Mouse (Mus musculus) heart, embryonic 16.5 days (tissue): ENCODE measurements at regions not wholly inside any gene's neighbourhood (a gene's known extent, or its start where the extent isn't known, plus 50 kb on each side); places are given as distances from the start of the nearest gene placed in this dataset.
A peak's percentile ranks its signal among the peaks of the same experiment; 100 is the strongest.

Source experiments
- ATAC-seq: fragments of 200-750 bp; cut with Nextera tagmentation; replicated peaks from 2 replicates; pipeline ENCODE4 v1.8.0; 2017; ENCODE audit warnings: moderate number of reproducible peaks; ENCODE audit not compliant: insufficient read depth, low FRiP score; ENCODE audit errors: extremely low read depth
- H3K27ac ChIP-seq: fragments of 300-500 bp; sonication (generic); 2 replicates; pipeline ENCODE4 v1.5.1; 2014; ENCODE audit warnings: mild to moderate bottlenecking, low read length, control low read depth, moderate library complexity
- H3K27me3 ChIP-seq: fragments of 300-500 bp; sonication (generic); 2 replicates; pipeline ENCODE4 v1.6.1; 2014; ENCODE audit warnings: low read length, mixed read lengths; ENCODE audit not compliant: control insufficient read depth, insufficient read depth
- H3K36me3 ChIP-seq: fragments of 300-500 bp; sonication (generic); 2 replicates; pipeline ENCODE4 v1.6.1; 2014; ENCODE audit not compliant: control insufficient read depth, insufficient read depth
- H3K4me1 ChIP-seq: fragments of 300-500 bp; sonication (generic); 2 replicates; pipeline ENCODE4 v1.6.1; 2014; ENCODE audit warnings: low read length, mixed read lengths; ENCODE audit not compliant: control insufficient read depth, insufficient read depth
- H3K4me2 ChIP-seq: fragments of 300-500 bp; sonication (generic); 2 replicates; pipeline ENCODE4 v1.6.1; 2014; ENCODE audit warnings: low read depth, mild to moderate bottlenecking, control low read depth, low read length
- H3K4me3 ChIP-seq: fragments of 300-500 bp; sonication (generic); 2 replicates; pipeline ENCODE4 v1.5.1; 2014; ENCODE audit warnings: mild to moderate bottlenecking, control low read depth, low read length
- H3K9ac ChIP-seq: fragments of 300-500 bp; sonication (generic); 2 replicates; pipeline ENCODE4 v1.6.1; 2014; ENCODE audit warnings: low read length, control low read depth
- H3K9me3 ChIP-seq: fragments of 300-500 bp; sonication (generic); replicated peaks from 2 replicates; pipeline ENCODE4 v1.6.1; 2016; ENCODE audit warnings: low read length; ENCODE audit not compliant: control insufficient read depth
- WGBS: fragments of 180-500 bp; shearing (Covaris S2); extraction: QIAGEN DNeasy Blood & Tissue Kit; methylation state at CpG from one replicate; pipeline ENCODE4 v1.1.7; 2014; 5-methylcytosine and 5-hydroxymethylcytosine counted together

DNA sequence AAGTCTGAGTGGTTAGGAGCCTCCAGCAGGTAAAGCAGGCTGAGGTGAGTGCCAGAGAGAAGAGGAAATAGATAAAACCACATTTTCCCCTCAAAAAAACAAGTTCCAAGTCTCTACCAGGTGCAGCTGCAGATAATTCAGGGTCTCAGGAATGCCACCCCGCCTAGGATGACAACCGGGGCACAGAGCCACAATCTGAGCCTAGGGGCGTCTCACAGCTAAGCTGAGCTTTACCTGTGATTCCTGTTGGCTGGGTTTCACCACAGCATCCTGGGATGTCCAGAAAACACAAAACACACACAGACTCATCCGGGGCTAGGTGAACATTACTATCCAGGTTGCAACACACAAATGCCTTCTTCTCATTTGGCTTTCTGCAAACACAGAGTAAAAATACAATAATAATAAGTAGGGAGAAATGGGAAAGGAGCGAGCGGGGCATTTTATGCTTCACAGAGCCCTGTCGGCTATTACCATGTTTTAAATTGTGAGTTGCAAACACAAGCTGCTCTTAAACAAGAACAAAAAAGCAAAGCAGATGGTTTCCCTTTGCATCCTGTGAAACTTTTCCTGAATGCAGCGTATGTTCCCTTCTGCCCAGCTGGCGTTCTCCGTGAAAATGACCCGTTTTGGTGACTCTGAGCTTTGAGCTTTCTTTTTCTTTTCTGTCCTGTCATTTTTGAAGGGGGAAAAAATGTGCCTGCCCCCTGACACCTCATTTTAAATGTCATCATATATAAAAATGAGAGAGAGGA, 330.3 kb downstream of the Cbln4 start:
- no peak for ATAC-seq
- H3K9me3 ChIP-seq, result no peaks in the 10 kb centered on the region
- H3K4me3 ChIP-seq, result no peak overlapping the region
- H3K4me1 ChIP-seq, result no peaks in the 10 kb centered on the region
- H3K27me3 ChIP-seq, result no peaks in the 10 kb centered on the region
- H3K36me3 ChIP-seq, result no peaks in the 10 kb centered on the region
- no peak overlapping the region for H3K27ac ChIP-seq
- H3K9ac ChIP-seq, result no peak overlapping the region
- H3K4me2 ChIP-seq, result no peak overlapping the region
- 79% methylated on average over 11 of the region's 11 CpGs for WGBS

DNA sequence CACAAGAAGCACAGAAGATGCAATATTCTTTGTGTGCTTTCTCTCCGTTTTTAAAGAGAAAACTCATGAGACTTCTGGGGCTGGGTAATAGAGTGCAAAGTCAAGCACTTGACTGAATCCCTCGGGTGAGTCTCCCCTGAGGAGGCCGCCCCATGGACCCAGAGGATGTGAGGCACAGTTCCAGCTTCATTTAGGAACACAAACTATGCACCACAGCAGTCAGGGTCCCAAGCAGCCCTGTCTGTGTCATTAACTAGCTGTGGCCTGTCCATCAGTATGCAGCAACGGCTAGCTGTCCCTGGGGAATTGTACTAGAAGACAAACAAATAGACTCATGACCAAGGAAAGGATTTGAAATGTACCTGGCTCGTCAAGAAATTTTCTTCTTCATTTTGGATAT, 349.7 kb downstream of the Cbln4 start:
- Histone ChIP-seq H3K9me3 (no peaks in the 10 kb centered on the region), H3K36me3 (no peaks in the 10 kb centered on the region), H3K27me3 (no peaks in the 10 kb centered on the region), H3K4me1 (no peaks in the 10 kb centered on the region), H3K4me2 (no peak overlapping the region), H3K9ac (no peak overlapping the region), H3K4me3 (no peak overlapping the region), H3K27ac (no peak overlapping the region)
- WGBS, result 75% methylated on average over 5 of the region's 5 CpGs
- no peak for ATAC-seq

DNA sequence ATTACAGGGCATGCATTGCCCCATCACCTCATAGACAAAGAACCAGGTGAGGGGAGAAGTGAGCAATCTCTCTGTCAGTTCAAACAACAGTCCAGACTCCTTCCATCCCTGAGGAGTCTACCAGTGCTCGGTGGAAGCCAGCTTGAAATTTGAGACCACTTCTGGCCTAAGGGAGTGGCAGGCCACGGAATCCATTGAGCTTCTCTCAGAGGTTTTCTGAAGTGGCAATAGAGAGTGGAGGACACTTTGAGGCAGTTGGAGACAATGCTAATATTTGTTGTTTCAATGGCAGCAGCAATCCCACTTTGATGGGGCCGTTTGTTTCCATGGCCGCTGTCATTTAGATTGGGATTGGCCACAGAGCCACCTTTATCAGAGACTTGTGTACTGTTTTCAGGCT, 352.5 kb downstream of the Cbln4 start:
- no peaks in the 10 kb centered on the region for H3K27me3 ChIP-seq
- ATAC-seq, result no peak
- no peak overlapping the region for H3K9ac ChIP-seq
- no peaks in the 10 kb centered on the region for H3K9me3 ChIP-seq
- no peak overlapping the region for H3K4me3 ChIP-seq
- 26% methylated on average over 4 of the region's 4 CpGs for WGBS
- H3K36me3 ChIP-seq, result no peaks in the 10 kb centered on the region
- no peak overlapping the region for H3K27ac ChIP-seq
- no peaks in the 10 kb centered on the region for H3K4me1 ChIP-seq
- no peak overlapping the region for H3K4me2 ChIP-seq

DNA sequence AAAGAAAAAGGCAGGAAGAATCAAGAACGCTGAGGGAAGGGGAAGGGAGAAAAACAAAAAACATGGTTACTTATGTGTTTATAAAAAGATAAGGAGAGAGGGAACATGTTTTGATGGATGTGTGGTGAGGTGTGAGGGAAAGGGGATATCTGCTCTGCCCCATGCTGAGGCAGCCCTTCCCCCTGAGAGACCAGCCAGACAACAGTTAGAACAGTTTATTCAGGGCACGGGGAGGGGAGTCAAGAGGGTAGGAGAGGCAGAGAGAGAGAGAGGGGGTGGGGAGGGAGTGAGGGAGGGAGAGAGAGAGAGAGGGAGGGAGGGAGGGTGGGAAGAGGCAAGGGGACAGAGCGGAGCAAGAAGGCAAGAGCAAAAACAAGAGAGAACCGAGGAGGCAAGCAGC, 354.2 kb downstream of the Cbln4 start:
- WGBS, result 27% methylated on average over 4 of the region's 4 CpGs
- ATAC-seq, result no peak

DNA sequence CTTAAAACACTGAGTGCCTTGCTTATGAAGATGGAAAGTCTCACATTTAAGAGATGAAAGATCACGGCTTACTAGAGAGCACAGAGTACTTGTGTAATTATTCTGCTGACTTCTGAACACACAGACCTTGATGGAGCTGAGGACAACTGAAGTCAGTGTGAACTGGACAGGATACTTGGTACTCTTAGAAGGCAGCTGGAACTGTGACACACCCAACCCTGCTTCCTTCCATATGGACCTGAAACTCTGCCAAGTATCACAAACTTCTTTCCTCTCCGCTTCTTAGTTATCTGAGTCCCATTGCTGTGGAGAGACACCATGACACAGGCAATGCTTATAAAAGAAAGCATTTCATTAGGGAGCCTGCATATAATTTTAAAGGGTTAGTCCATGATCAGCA, 365.3 kb downstream of the Cbln4 start:
- H3K27ac ChIP-seq, result no peak overlapping the region
- no peak overlapping the region for H3K4me3 ChIP-seq
- ATAC-seq, result peak; percentile 52; the same call in 1 of the 2 replicates
- H3K9me3 ChIP-seq, result peaks cover 4% of the 10 kb centered on the region; the same call in 1 of the 2 replicates
- 39% methylated on average over 2 of the region's 2 CpGs for WGBS
- H3K9ac ChIP-seq, result no peak overlapping the region
- H3K4me2 ChIP-seq, result no peak overlapping the region
- H3K4me1 ChIP-seq, result no peaks in the 10 kb centered on the region
- H3K36me3 ChIP-seq, result no peaks in the 10 kb centered on the region
- H3K27me3 ChIP-seq, result no peaks in the 10 kb centered on the region

More for the DNA sequence above, 354.2 kb downstream of the Cbln4 start:
- Histone ChIP-seq H3K27me3 (no peaks in the 10 kb centered on the region), H3K27ac (no peak overlapping the region), H3K4me2 (no peak overlapping the region), H3K9me3 (no peaks in the 10 kb centered on the region), H3K9ac (no peak overlapping the region), H3K4me3 (no peak overlapping the region), H3K36me3 (no peaks in the 10 kb centered on the region), H3K4me1 (no peaks in the 10 kb centered on the region)

DNA sequence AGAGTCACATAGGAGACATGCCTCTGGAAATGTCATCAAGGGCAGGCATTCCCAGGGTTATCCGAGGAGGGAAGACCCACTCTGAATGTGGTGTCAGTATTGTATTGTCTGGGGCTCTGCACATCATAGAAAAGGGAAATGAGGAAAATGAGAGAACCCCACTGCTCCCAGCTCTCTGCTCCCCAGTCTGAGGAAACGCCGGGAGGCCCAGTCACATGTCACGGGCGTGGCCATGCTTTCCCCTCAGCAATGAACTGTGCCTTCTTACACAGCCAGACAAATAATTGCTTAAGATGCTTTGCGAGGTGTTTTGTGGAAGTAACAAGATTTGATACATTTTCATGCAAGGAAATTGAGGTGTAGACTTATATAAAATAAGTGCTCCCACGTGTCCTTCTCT, 366.1 kb downstream of the Cbln4 start:
- no peak for ATAC-seq
- H3K4me2 ChIP-seq, result no peak overlapping the region
- 67% methylated on average over 7 of the region's 7 CpGs for WGBS

DNA sequence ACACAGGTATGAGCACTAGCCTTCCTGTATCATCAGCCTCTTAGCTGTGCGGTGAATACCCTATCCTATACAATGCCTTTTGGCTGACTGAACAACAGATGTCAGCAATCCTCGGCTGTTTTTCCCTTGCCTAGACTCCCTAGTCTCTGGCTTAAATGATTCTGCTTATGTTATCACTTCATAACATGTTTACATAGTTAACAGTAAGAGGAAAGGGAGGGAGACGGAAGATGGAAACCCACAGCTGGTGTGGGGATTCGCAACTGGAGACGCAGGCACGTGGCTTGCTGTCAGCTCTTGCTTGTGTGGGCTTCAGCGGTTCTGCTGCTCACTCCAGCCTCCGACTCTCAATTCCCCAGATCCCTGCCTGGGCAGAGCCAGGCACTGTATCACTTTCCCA, 367.2 kb downstream of the Cbln4 start:
- no peaks in the 10 kb centered on the region for H3K36me3 ChIP-seq
- no peak overlapping the region for H3K9ac ChIP-seq
- H3K9me3 ChIP-seq, result peaks cover 4% of the 10 kb centered on the region; the same call in 1 of the 2 replicates
- no peak overlapping the region; the same call in 1 of the 2 replicates for H3K27ac ChIP-seq
- H3K4me3 ChIP-seq, result no peak overlapping the region
- peak; percentile 41 for ATAC-seq
- 48% methylated on average over 8 of the region's 8 CpGs for WGBS
- no peaks in the 10 kb centered on the region for H3K27me3 ChIP-seq
- H3K4me1 ChIP-seq, result no peaks in the 10 kb centered on the region
- no peak overlapping the region for H3K4me2 ChIP-seq

More for the DNA sequence above, 366.1 kb downstream of the Cbln4 start:
- Histone ChIP-seq H3K4me3 (no peak overlapping the region), H3K4me1 (no peaks in the 10 kb centered on the region), H3K9ac (no peak overlapping the region), H3K27me3 (no peaks in the 10 kb centered on the region), H3K9me3 (peaks cover 4% of the 10 kb centered on the region; the same call in 1 of the 2 replicates), H3K36me3 (no peaks in the 10 kb centered on the region), H3K27ac (no peak overlapping the region)

DNA sequence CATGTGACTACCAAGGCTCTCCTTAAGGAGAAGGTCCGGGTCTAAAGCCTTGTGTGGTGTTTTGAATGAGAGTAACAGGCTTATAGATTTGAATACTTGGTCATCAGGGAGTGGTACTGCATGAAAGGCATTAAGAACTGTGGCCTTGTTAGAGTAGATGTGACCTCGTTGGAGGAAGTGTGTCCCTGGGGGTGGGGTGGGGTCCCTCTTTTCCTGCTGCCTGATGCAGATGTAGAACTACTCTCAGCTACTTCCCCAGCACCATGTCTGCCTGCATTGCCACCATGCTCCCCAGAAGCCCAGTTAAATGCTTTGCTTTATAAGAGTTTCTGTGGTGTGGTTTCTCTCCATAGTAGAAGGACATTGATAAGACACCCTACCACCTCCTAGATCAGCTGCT, 367.9 kb downstream of the Cbln4 start:
- Histone ChIP-seq H3K9me3 (peaks cover 4% of the 10 kb centered on the region; the same call in 1 of the 2 replicates), H3K4me3 (no peak overlapping the region), H3K36me3 (no peaks in the 10 kb centered on the region), H3K27me3 (no peaks in the 10 kb centered on the region), H3K4me2 (no peak overlapping the region), H3K4me1 (no peaks in the 10 kb centered on the region), H3K9ac (no peak overlapping the region), H3K27ac (no peak overlapping the region)
- ATAC-seq, result no peak
- WGBS, result 73% methylated on average over 2 of the region's 2 CpGs

DNA sequence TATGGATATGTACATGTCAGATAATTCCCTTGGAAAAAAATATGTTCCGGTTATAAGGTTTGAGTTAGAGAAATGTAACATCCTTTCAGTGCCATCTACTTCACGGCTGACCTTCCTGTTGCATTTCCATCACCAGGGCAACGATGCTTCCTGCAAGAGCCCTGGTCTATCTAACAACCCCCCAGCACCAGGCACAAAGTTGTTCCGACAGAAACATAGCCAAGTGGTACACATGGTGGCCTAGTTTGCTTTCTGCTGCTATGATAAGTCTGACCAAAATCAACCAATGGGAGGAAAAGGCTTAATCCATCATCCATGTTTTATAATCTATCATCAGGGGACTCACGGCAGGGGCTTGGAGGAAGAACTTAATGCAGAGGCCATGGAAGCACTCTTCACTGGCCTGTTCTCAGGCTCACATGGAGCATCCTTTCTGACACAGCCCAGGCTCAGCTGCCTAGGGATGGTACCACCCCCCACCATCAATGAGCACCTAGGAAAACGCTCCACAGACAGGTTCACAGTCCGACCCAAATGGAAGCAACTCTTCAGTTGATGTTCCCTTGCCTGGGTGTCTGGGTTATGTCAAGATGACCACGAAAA, 372.2 kb downstream of the Cbln4 start:
- no peak overlapping the region for H3K9ac ChIP-seq
- H3K4me1 ChIP-seq, result no peaks in the 10 kb centered on the region
- H3K36me3 ChIP-seq, result no peaks in the 10 kb centered on the region
- H3K27ac ChIP-seq, result no peak overlapping the region
- no peak overlapping the region for H3K4me2 ChIP-seq
- H3K9me3 ChIP-seq, result peaks cover 4% of the 10 kb centered on the region; the same call in 1 of the 2 replicates
- no peaks in the 10 kb centered on the region; the same call in 1 of the 2 replicates for H3K27me3 ChIP-seq
- no peak overlapping the region for H3K4me3 ChIP-seq
- ATAC-seq, result no peak
- whole genome bisulfite sequencing, result 69% methylated on average over 8 of the region's 8 CpGs
